Mouse (Mus musculus) olfactory bulb, adult 2 months (tissue): ENCODE results near the gene Snrnp48.

Experiments used
- CTCF ChIP-seq: fragments of 200-500 bp; IDR thresholded peaks from 2 replicates; pipeline ENCODE4 v1.5.1; 2012; ENCODE audit warnings: low read depth, mild to moderate bottlenecking, low read length, moderate library complexity; ENCODE audit not compliant: insufficient read depth
- POLR2A ChIP-seq: fragments of 200-500 bp; IDR thresholded peaks from 2 replicates; pipeline ENCODE4 v1.6.1; 2012; ENCODE audit warnings: mild to moderate bottlenecking, low read depth, low read length, moderate library complexity; ENCODE audit not compliant: insufficient read depth

DNA sequence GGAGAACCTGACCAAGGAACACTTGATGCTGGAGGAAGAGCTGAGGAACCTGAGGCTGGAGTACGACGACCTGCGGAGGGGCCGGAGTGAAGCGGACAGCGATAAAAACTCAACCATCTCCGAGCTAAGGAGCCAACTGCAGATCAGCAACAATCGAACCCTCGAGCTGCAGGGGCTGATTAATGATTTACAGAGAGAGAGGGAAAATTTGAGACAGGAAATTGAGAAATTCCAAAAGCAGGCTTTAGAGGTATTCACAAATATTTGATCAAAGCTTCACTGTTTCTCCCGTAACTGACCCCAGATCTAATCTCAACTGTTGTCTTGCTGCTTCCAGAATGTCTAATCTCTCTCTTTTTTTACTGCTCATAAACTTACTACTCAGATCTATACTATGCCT, 11.3 kb upstream of the Snrnp48 start:
- TF ChIP-seq CTCF (no peak), POLR2A (no peak)
